ENCODE assay signal across 23 mouse cellular contexts in the genomic region with DNA sequence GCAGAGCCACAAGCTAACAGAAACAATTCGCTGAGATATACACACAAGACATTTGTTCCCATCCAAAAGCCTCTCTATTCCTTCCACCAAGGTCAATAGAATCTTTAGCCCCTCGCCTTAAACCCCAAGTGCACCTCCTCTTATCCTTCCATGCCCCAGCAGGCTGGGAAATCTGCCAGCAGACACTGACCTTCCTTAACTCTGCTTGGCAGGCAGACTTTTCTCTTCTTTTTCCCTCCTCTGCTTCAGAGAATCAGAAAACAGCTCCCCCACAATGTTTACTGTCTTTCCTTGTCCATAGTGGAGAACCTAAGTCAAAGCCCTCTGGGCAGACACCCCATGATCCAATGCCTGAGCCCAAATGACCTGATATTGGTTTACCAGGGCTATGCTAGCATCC. TPM values are rescaled to one million over a fixed set of nuclear protein-coding genes. Genes with fewer than 3 reads are reported as not detected.
DNase-seq lines count a peak whose midpoint lies in the region; ATAC-seq lines count a peak whose summit lies in the region.
"Had no signal": no experiment of that assay in that cellular context is flagged by ENCODE, and none has a peak within 500 bp of the region (broad histone marks: within the 10 kb centered on the region; RNA-seq: fewer than 3 reads in every experiment).

No protein-coding gene starts in this region.

- H3K4me3 ChIP-seq in midbrain, embryonic 11.5 days (ENCODE audit: low read depth, low read length), result no peak overlapping the region
- no peak overlapping the region for H3K4me3 ChIP-seq in midbrain, embryonic 13.5 days (replicated peaks)
- H3K4me3 ChIP-seq: embryonic facial prominence, embryonic 12.5 days; forebrain, embryonic 15.5 days; heart, embryonic 13.5 days; hindbrain, embryonic 12.5 days had no signal

- no peak for ATAC-seq in midbrain, embryonic 11.5 days (ENCODE audit: low FRiP score)
- no peak for ATAC-seq in midbrain, embryonic 13.5 days
- ATAC-seq: activated CD4-positive, CD25-positive, alpha-beta regulatory T cell, adult 4 months; CD4-positive, CD25-positive, alpha-beta regulatory T cell, adult 4 months; forebrain, embryonic 15.5 days; hindbrain, embryonic 16.5 days; inflammation-experienced regulatory T-cells, adult 6 months; Patski had no signal

- H3K4me2 ChIP-seq in midbrain, embryonic 11.5 days, result no peak overlapping the region
- H3K4me2 ChIP-seq in midbrain, embryonic 13.5 days (replicated peaks), result no peak overlapping the region
- H3K4me2 ChIP-seq: embryonic facial prominence, embryonic 12.5 days; forebrain, embryonic 15.5 days; heart, embryonic 13.5 days; hindbrain, embryonic 12.5 days had no signal

- WGBS in midbrain, embryonic 11.5 days, result 72% methylated on average over 2 of the region's 2 CpGs
- 76% methylated on average over 2 of the region's 2 CpGs for WGBS in midbrain, embryonic 13.5 days

- no peaks in the 10 kb centered on the region for H3K36me3 ChIP-seq in midbrain, embryonic 11.5 days (ENCODE audit: control insufficient read depth, insufficient read depth, low read length)
- no peaks in the 10 kb centered on the region for H3K36me3 ChIP-seq in midbrain, embryonic 13.5 days
- H3K36me3 ChIP-seq: embryonic facial prominence, embryonic 12.5 days; forebrain, embryonic 15.5 days; G1E; heart, embryonic 13.5 days; hindbrain, embryonic 12.5 days had no signal

- no peak overlapping the region for H3K9ac ChIP-seq in midbrain, embryonic 11.5 days (ENCODE audit: low read length)
- no peak overlapping the region for H3K9ac ChIP-seq in midbrain, embryonic 13.5 days (replicated peaks)
- H3K9ac ChIP-seq: embryonic facial prominence, embryonic 12.5 days; forebrain, embryonic 15.5 days; heart, embryonic 13.5 days; hindbrain, embryonic 12.5 days had no signal

- H3K27ac ChIP-seq in midbrain, embryonic 11.5 days (ENCODE audit: low read depth, low read length), result no peak overlapping the region
- no peak overlapping the region for H3K27ac ChIP-seq in midbrain, embryonic 13.5 days
- H3K27ac ChIP-seq: embryonic facial prominence, embryonic 12.5 days; forebrain, embryonic 15.5 days; heart, embryonic 13.5 days; hindbrain, embryonic 12.5 days had no signal

- DNase-seq in adrenal gland, adult 2 months, result peak; percentile 15
- DNase-seq in adrenal gland, adult 8-10 months, result no peak
- peak; percentile 27 for DNase-seq in kidney, adult 9 months
- DNase-seq in kidney, postnatal 4 days, result no peak
- DNase-seq in midbrain, embryonic 11.5 days (ENCODE audit: low spot score, missing footprints), result peak; percentile 73
- DNase-seq in urinary bladder, postnatal 4 days (ENCODE audit: low spot score in 2 of 2), result no peak
- DNase-seq: cerebellum, adult 11-12 months; cerebellum, adult 9-10 months; cerebellum, postnatal 25 days; gastrocnemius, postnatal 36 days; heart, adult 11 months; heart, postnatal 36 days had no signal

- H3K27me3 ChIP-seq in midbrain, embryonic 11.5 days (ENCODE audit: control insufficient read depth, insufficient read depth, low read length), result no peaks in the 10 kb centered on the region
- H3K27me3 ChIP-seq in midbrain, embryonic 13.5 days, result 0 out of 2 replicates have a peak, but pooled peaks cover 3% of the 10 kb centered on the region
- H3K27me3 ChIP-seq: embryonic facial prominence, embryonic 12.5 days; forebrain, embryonic 15.5 days; hindbrain, embryonic 12.5 days had no signal

- H3K4me1 ChIP-seq in midbrain, embryonic 11.5 days (ENCODE audit: control insufficient read depth, insufficient read depth, low read length), result no peaks in the 10 kb centered on the region
- no peaks in the 10 kb centered on the region for H3K4me1 ChIP-seq in midbrain, embryonic 13.5 days (replicated peaks)
- H3K4me1 ChIP-seq: embryonic facial prominence, embryonic 12.5 days; forebrain, embryonic 15.5 days; heart, embryonic 13.5 days; hindbrain, embryonic 12.5 days had no signal

- H3K9me3 ChIP-seq in midbrain, embryonic 11.5 days (ENCODE audit: control insufficient read depth, low read length), result no peaks in the 10 kb centered on the region
- H3K9me3 ChIP-seq in midbrain, embryonic 13.5 days, result no peaks in the 10 kb centered on the region
- H3K9me3 ChIP-seq: embryonic facial prominence, embryonic 12.5 days; forebrain, embryonic 15.5 days; G1E; heart, embryonic 13.5 days; hindbrain, embryonic 12.5 days had no signal

RNA-seq across cellular contexts. Expression of a gene that starts 6.3 kb away (rescaled TPM):
- 10 to 100 TPM; 33.6 to 46.0 TPM for total RNA-seq in adrenal gland, adult 2 months (2021)
- 49.9 and 54.8 TPM in 2 replicates for polyA plus RNA-seq in adrenal gland, adult 2 months (2012; rRNA removed)
- 10 to 100 TPM; 44.4 to 51.6 (median 48.7) TPM for total RNA-seq in adrenal gland, adult 8-10 months (2022)
- 161 and 163 TPM in 2 replicates for polyA plus RNA-seq in midbrain, embryonic 11.5 days (2014; fragmentation: Nextera tagmentation; extraction: Ambion mirVana)
- 121 and 126 TPM in 2 replicates for polyA plus RNA-seq in midbrain, embryonic 13.5 days (2015; fragmentation: Nextera tagmentation; extraction: Ambion mirVana)

RNA-seq across cellular contexts. Expression of a gene that starts 28.6 kb away (rescaled TPM):
- 10 to 100 TPM; 14.1 to 17.5 TPM for total RNA-seq in adrenal gland, adult 2 months (2021)
- 24.4 and 27.9 TPM in 2 replicates for polyA plus RNA-seq in adrenal gland, adult 2 months (2012; rRNA removed)
- 10 to 100 TPM; 13.5 to 56.8 (median 26.1) TPM for total RNA-seq in adrenal gland, adult 8-10 months (2022)
- 14.1 and 17.8 TPM in 2 replicates for polyA plus RNA-seq in midbrain, embryonic 11.5 days (2014; fragmentation: Nextera tagmentation; extraction: Ambion mirVana)
- 18.9 and 21.3 TPM in 2 replicates for polyA plus RNA-seq in midbrain, embryonic 13.5 days (2015; fragmentation: Nextera tagmentation; extraction: Ambion mirVana)

Comparison
In these comparisons a context has a peak if more than half of its experiments do, and no peak if none do; other contexts are left out.
1. DNase-seq: peak in adrenal gland, adult 2 months (single experiment), kidney, adult 9 months (single experiment) and midbrain, embryonic 11.5 days (single experiment); none in adrenal gland, adult 8-10 months (single experiment), kidney, postnatal 4 days (0 of 2) and urinary bladder, postnatal 4 days (0 of 2).